Mouse (Mus musculus) embryonic facial prominence, embryonic 15.5 days (tissue): ENCODE data around the gene Akain1. TPM values are rescaled to one million over a fixed set of nuclear protein-coding genes. Genes with fewer than 3 reads are reported as not detected.

Source experiments
- ATAC-seq: fragments of 200-750 bp; cut with Nextera tagmentation; 2 replicates; pipeline ENCODE4 v1.8.0; 2017; ENCODE audit warnings: low read depth, moderate TSS enrichment; ENCODE audit not compliant: insufficient number of reproducible peaks, low FRiP score, low TSS enrichment
- H3K27ac ChIP-seq: fragments of 300-500 bp; sonication (generic); replicated peaks from 2 replicates; pipeline ENCODE4 v1.5.1; 2015; ENCODE audit warnings: mild to moderate bottlenecking, inconsistent platforms
- H3K27me3 ChIP-seq: fragments of 300-500 bp; sonication (generic); 2 replicates; pipeline ENCODE4 v1.6.1; 2015; ENCODE audit warnings: inconsistent platforms
- H3K36me3 ChIP-seq: fragments of 300-500 bp; sonication (generic); 2 replicates; pipeline ENCODE4 v1.6.1; 2015; ENCODE audit warnings: mild to moderate bottlenecking, inconsistent platforms
- H3K4me1 ChIP-seq: fragments of 300-500 bp; sonication (generic); 2 replicates; pipeline ENCODE4 v1.6.1; 2015; ENCODE audit warnings: inconsistent platforms
- H3K4me2 ChIP-seq: fragments of 300-500 bp; sonication (generic); replicated peaks from 2 replicates; pipeline ENCODE4 v1.6.1; 2015; ENCODE audit warnings: mild to moderate bottlenecking, inconsistent platforms
- H3K4me3 ChIP-seq: fragments of 300-500 bp; sonication (generic); replicated peaks from 2 replicates; pipeline ENCODE4 v1.5.1; 2015; ENCODE audit warnings: mild to moderate bottlenecking, inconsistent platforms
- H3K9ac ChIP-seq: fragments of 300-500 bp; sonication (generic); 2 replicates; pipeline ENCODE4 v1.6.1; 2015; ENCODE audit warnings: inconsistent platforms
- H3K9me3 ChIP-seq: fragments of 300-500 bp; sonication (generic); replicated peaks from 2 replicates; pipeline ENCODE4 v1.6.1; 2016; ENCODE audit warnings: inconsistent platforms
- WGBS: fragments of 180-500 bp; shearing (Covaris S2); methylation state at CpG from one replicate; pipeline ENCODE4 v1.1.7; 2015; 5-methylcytosine and 5-hydroxymethylcytosine counted together
- polyA plus RNA-seq: library from polyadenylated mRNA; unstranded; fragments of >200 nt; fragmentation: Nextera tagmentation; extraction: Ambion mirVana; gene quantifications from 2 replicates; pipeline ENCODE4 v1.2.1, GENCODE M21; 2015

Akain1 gene
- polyA plus RNA-seq, 1 experiment from 2014 or later = not detected

DNA sequence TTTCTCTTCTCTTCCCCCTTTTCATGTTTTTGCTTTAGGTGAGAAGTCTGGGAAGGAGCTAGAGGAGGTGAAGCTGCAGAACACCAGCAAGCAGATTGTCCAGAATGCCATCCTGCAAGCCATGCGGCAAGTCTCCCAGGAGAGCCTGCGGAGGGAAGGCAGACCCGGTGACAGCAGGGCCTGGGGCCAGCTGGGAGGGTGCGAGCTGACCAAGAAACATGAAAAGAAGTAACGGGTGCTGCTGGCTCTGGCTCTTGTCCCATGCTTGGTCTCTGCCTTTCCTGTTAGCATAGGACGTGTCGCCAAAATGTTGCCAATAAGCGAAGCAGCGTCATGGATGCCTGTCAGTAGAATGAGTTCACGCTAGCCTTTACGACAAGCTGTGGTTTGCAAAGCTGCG is 48.0 kb downstream of the Akain1 start:
- Histone ChIP-seq H3K4me1 (no peaks in the 10 kb centered on the region), H3K36me3 (no peaks in the 10 kb centered on the region), H3K4me3 (no peak overlapping the region), H3K4me2 (no peak overlapping the region), H3K9ac (no peak overlapping the region), H3K27me3 (no peaks in the 10 kb centered on the region), H3K27ac (no peak overlapping the region), H3K9me3 (no peaks in the 10 kb centered on the region)
- WGBS = 79% methylated on average over 12 of the region's 12 CpGs
- no peak for ATAC-seq

DNA sequence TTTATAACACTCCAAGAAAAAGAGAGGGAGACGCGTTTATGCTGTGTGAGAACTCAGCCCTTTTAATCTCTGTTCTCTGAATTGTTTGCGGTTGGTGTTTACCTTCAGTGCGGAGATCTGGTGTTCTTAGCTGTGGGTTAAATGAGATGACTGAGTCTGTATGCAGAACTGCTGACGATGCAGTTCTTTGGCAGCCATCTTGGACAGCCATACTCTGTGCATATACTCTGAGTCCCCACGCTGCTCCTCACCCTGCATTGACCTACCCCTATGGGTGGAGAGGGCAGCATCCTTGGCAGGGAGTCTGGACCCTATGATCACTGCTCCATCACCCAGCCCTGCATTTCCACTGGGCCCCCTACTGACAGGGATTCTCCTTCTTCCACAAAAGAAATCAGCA is 48.8 kb downstream of the Akain1 start:
- Histone ChIP-seq H3K9me3 (no peaks in the 10 kb centered on the region), H3K27me3 (no peaks in the 10 kb centered on the region), H3K36me3 (no peaks in the 10 kb centered on the region), H3K4me1 (no peaks in the 10 kb centered on the region), H3K4me3 (no peak overlapping the region), H3K4me2 (no peak overlapping the region), H3K27ac (no peak overlapping the region), H3K9ac (no peak overlapping the region)
- WGBS = 90% methylated on average over 6 of the region's 6 CpGs
- no peak for ATAC-seq

DNA sequence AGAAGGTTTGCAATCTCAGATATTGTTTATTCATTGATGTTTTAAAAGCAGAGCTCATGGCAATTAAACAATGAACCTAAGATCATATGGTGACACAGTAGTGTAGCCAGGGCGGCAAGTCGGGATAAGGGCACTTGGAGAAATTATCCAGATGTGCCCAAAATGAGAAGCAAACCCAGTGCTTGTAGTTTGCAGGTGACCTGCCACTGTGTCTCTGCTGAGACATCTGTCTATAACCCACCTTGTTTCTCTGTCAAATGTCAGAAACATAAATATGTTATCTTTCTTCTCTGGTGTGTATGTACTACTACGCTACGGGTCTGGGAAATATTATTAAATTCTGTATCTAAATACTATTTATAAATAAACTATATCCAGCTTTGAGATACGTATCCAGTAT is 49.7 kb downstream of the Akain1 start:
- Histone ChIP-seq H3K27ac (no peak overlapping the region), H3K4me1 (no peaks in the 10 kb centered on the region), H3K36me3 (no peaks in the 10 kb centered on the region), H3K27me3 (no peaks in the 10 kb centered on the region), H3K9me3 (no peaks in the 10 kb centered on the region), H3K9ac (no peak overlapping the region), H3K4me3 (no peak overlapping the region), H3K4me2 (no peak overlapping the region)
- 87% methylated on average over 5 of the region's 5 CpGs for WGBS
- no peak for ATAC-seq

DNA sequence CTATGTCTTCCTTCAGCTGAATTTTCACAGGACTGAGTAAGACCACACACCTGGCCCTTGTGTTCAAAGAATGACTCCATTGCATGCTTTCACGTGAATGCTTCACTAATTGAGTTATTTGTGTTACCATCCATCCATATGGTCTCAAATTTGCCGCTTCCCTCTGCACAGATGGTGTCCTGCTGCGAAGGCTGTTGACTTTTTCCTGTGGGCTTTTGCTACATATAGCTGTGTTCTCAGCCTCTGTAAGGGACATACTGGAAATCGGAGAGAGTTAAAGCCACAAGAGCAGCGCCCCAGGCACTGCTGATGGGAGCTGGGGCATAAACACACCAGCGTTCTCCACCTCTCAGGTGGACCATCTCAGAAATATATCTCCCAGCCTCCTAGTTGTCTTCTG is 53.2 kb downstream of the Akain1 start:
- 48% methylated on average over 6 of the region's 6 CpGs for WGBS
- no peak overlapping the region for H3K9ac ChIP-seq
- no peaks in the 10 kb centered on the region for H3K27me3 ChIP-seq

DNA sequence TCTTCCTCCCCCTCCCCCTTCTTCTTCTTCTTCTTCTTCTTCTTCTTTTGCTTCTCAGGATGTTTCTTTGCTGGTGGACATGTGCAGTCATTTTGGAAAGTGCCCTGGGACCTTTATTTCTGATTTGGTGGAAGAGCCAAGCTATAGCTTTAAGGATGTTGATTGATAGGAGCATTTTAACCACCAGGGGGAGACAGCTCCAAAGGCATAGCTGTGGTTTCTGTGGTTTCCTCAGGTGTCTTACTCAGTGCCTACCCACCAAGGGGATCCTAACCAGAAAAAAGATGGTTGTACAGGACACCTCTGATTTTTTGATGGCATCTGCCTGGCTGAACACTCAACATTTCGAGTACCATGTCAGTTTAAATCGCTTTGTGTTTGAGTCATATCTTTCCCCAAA is 56.4 kb downstream of the Akain1 start:
- H3K27me3 ChIP-seq = no peaks in the 10 kb centered on the region
- H3K4me1 ChIP-seq = no peaks in the 10 kb centered on the region
- H3K4me2 ChIP-seq = no peak overlapping the region
- ATAC-seq = no peak
- H3K4me3 ChIP-seq = no peak overlapping the region
- 38% methylated on average over 2 of the region's 2 CpGs for WGBS
- H3K27ac ChIP-seq = no peak overlapping the region
- no peaks in the 10 kb centered on the region for H3K9me3 ChIP-seq
- H3K9ac ChIP-seq = no peak overlapping the region
- no peaks in the 10 kb centered on the region for H3K36me3 ChIP-seq

More for the DNA sequence above, 53.2 kb downstream of the Akain1 start:
- no peaks in the 10 kb centered on the region for H3K36me3 ChIP-seq
- no peak overlapping the region for H3K4me3 ChIP-seq
- no peaks in the 10 kb centered on the region for H3K4me1 ChIP-seq
- H3K9me3 ChIP-seq = no peaks in the 10 kb centered on the region
- no peak overlapping the region for H3K27ac ChIP-seq
- no peak for ATAC-seq
- no peak overlapping the region for H3K4me2 ChIP-seq

DNA sequence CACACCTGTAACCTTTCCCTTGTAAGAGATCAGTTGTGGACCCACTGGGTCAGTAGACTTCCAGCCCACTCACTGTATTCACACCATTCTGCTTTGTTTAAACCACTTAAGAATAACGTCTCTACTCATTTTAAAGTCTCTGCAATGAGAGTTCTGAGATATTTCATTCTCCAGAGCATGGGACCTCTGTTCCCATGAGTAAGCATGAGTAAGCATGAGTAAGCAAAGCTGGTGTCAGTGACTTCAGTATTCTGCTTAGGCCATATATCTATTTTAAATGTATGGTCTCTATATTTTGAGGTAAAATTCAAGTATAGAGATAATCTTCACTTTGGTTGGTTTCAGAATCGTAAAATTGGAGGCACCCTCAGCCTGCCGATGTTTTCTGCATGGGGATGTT is 57.0 kb downstream of the Akain1 start:
- 74% methylated on average over 3 of the region's 3 CpGs for WGBS

DNA sequence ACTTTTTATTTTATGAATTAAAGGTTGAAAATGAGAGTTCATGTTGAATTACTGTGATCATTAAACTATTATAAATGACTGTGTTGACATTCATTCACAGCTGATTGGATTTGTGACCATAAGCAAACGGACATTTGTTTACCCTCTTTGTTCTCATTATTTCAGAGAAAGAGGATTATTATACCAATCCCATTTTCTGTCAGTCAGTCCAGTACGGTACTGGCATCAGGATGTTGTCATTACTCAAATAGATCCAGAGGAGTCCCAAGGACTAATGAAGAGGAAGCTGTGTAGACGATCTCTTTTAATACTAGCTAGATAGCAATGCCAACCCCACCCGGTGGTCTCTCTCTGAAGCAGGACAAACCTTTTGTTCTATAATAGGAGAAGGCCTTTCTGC is 58.2 kb downstream of the Akain1 start:
- WGBS = 72% methylated on average over 4 of the region's 4 CpGs
- no peak overlapping the region for H3K27ac ChIP-seq

More for the DNA sequence above, 57.0 kb downstream of the Akain1 start:
- H3K9ac ChIP-seq = no peak overlapping the region
- no peak for ATAC-seq
- H3K4me3 ChIP-seq = no peak overlapping the region
- no peak overlapping the region for H3K4me2 ChIP-seq
- no peaks in the 10 kb centered on the region for H3K27me3 ChIP-seq
- no peaks in the 10 kb centered on the region for H3K36me3 ChIP-seq
- no peaks in the 10 kb centered on the region for H3K4me1 ChIP-seq
- no peaks in the 10 kb centered on the region for H3K9me3 ChIP-seq
- no peak overlapping the region for H3K27ac ChIP-seq

DNA sequence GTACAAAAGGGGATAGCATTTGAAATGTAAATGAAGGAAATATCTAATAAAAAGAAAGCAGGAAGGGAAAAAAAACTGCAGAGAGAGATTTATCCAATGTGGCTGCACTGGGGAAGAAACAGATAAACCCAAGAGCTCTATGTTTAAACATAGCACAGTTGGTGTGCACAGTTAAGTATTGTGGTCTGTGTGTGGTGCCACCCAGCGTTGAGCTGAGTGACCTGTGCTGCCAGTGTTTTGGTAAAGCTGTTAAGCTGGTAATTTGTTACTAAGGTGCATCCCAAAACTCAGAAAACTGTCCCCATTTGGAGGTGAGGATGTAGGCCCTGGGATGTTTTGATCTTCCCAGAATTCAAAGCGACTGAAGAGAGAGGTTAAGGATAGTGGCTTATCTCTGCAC is 59.8 kb downstream of the Akain1 start:
- H3K4me1 ChIP-seq = no peaks in the 10 kb centered on the region
- ATAC-seq = no peak
- no peak overlapping the region for H3K4me3 ChIP-seq
- H3K9me3 ChIP-seq = no peaks in the 10 kb centered on the region
- H3K9ac ChIP-seq = no peak overlapping the region
- H3K27me3 ChIP-seq = no peaks in the 10 kb centered on the region
- no peak overlapping the region for H3K4me2 ChIP-seq
- WGBS = 41% methylated on average over 2 of the region's 2 CpGs
- no peaks in the 10 kb centered on the region for H3K36me3 ChIP-seq
- H3K27ac ChIP-seq = no peak overlapping the region

More for the DNA sequence above, 58.2 kb downstream of the Akain1 start:
- no peaks in the 10 kb centered on the region for H3K36me3 ChIP-seq
- H3K27me3 ChIP-seq = no peaks in the 10 kb centered on the region
- no peaks in the 10 kb centered on the region for H3K9me3 ChIP-seq
- H3K4me1 ChIP-seq = no peaks in the 10 kb centered on the region
- ATAC-seq = no peak
- H3K4me2 ChIP-seq = no peak overlapping the region
- H3K9ac ChIP-seq = no peak overlapping the region
- no peak overlapping the region for H3K4me3 ChIP-seq

DNA sequence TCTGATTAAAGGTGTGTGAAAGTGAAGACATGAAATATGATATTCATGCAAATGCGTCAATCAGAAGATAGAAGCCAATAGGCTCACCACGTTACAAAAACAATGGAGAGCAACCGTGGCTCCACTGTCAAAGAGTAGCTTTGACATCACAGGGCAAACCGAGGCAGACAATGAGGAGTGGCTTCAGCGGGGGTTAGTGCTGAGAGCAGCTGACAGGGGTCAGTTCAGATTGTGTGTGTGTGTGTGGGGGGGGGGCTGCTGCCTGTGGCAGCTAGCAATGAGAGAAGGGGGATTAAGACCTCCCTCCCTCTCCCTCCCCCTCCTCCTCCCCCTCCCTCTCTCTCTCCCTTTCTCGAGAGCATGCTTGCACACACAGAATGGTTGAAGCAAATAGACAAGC is 60.3 kb downstream of the Akain1 start:
- no peaks in the 10 kb centered on the region for H3K27me3 ChIP-seq
- no peaks in the 10 kb centered on the region for H3K9me3 ChIP-seq
- no peaks in the 10 kb centered on the region for H3K36me3 ChIP-seq
- H3K4me1 ChIP-seq = no peaks in the 10 kb centered on the region
- H3K4me2 ChIP-seq = no peak overlapping the region
- ATAC-seq = no peak
- H3K27ac ChIP-seq = no peak overlapping the region
- 13% methylated on average over 6 of the region's 6 CpGs for WGBS
- H3K9ac ChIP-seq = no peak overlapping the region
- H3K4me3 ChIP-seq = no peak overlapping the region

DNA sequence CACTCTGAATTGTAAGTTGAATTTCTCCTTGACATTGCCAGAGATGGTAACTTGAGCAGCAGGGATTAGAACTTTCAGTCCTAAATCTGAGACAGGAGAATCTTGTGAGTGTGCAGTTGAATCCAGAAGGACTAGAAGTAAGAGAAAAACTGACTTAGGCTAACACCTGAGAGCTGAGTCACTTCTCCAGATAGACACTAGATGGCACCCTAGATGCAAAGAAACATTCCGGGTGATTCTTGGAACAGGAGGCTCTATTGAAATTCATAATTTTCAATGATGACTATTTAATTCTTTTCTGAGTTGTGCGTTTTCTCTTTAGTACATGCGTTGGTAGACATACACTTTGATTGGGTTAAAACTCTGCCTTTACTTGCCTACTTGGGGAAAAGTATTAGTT is 66.9 kb downstream of the Akain1 start:
- no peaks in the 10 kb centered on the region for H3K27me3 ChIP-seq
- H3K4me1 ChIP-seq = no peaks in the 10 kb centered on the region
- WGBS = 28% methylated on average over 3 of the region's 3 CpGs
- H3K27ac ChIP-seq = no peak overlapping the region
- ATAC-seq = no peak
- no peak overlapping the region for H3K9ac ChIP-seq
- no peak overlapping the region for H3K4me3 ChIP-seq
- no peaks in the 10 kb centered on the region for H3K9me3 ChIP-seq
- H3K36me3 ChIP-seq = no peaks in the 10 kb centered on the region
- no peak overlapping the region for H3K4me2 ChIP-seq

DNA sequence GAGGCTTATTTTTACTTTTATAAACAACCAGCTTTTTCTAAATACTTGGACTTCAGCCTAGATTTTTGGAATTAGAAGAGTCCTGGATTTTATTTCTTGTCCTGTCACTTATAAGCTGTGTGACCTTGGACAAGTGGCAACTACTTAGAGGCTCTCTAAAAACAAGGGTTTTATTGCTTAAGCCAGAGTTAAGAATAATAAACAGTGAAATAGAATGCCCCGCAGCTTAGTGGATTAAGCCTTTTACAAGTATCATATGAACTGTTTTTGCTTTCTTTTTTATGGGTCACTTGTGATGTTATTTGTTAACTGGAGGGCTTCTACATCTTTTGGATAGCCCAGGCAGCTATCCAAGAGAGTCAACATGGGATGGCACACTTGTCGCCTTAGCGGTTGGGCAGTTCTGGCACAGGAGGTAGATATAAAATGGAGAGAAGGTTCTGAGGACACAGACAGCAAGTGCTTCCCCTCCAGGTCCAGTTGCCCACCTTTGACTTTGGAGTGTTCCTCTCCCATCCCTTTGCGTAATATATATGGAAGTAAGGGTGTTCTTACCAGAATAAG is 77.3 kb downstream of the Akain1 start:
- H3K4me2 ChIP-seq = no peak overlapping the region
- no peak overlapping the region for H3K9ac ChIP-seq
- ATAC-seq = no peak
- WGBS = 76% methylated on average over 4 of the region's 4 CpGs
- no peaks in the 10 kb centered on the region for H3K9me3 ChIP-seq
- no peaks in the 10 kb centered on the region for H3K27me3 ChIP-seq
- H3K4me3 ChIP-seq = no peak overlapping the region
- no peaks in the 10 kb centered on the region for H3K36me3 ChIP-seq
- no peaks in the 10 kb centered on the region for H3K4me1 ChIP-seq
- H3K27ac ChIP-seq = no peak overlapping the region

DNA sequence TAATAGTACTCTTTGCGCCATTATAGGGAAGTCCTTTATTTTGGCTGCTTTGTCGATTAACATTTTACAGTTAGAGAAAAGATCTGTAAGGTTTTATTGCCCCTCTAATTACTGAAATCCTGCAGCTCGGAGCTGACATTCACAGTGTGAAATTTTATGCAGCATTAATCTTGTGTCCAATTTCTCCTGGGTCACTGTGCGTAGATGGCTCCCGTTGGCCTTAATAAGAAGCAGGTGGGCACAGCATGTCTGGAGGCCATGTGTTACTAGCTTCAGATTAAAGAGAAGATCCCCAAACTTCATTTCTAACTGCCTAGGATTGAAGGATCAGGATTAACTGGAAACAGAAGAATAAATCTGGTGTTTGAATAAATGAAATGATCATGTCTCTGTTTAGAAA is 92.3 kb downstream of the Akain1 start:
- no peak overlapping the region for H3K27ac ChIP-seq
- H3K4me2 ChIP-seq = no peak overlapping the region
- no peak for ATAC-seq
- no peak overlapping the region for H3K9ac ChIP-seq
- H3K4me1 ChIP-seq = no peaks in the 10 kb centered on the region
- no peaks in the 10 kb centered on the region for H3K36me3 ChIP-seq
- H3K27me3 ChIP-seq = no peaks in the 10 kb centered on the region
- WGBS = 31% methylated on average over 5 of the region's 5 CpGs
- no peaks in the 10 kb centered on the region for H3K9me3 ChIP-seq
- H3K4me3 ChIP-seq = no peak overlapping the region
